Mouse (Mus musculus) midbrain, postnatal 0 days (tissue): ENCODE measurements around the gene Mybpc2. TPM values are rescaled to one million over a fixed set of nuclear protein-coding genes. Genes with fewer than 3 reads are reported as not detected.

Source experiments
- ATAC-seq: fragments of 200-750 bp; cut with Nextera tagmentation; 2 replicates; pipeline ENCODE4 v1.8.0; 2017; ENCODE audit warnings: moderate number of reproducible peaks, mild to moderate bottlenecking, moderate TSS enrichment, moderate library complexity; ENCODE audit not compliant: low FRiP score
- DNase-seq: peaks from one replicate; pipeline ENCODE4 v3.0.0-alpha.2; 2015; ENCODE audit warnings: low spot score
- H3K27ac ChIP-seq: fragments of 300-500 bp; sonication (generic); 2 replicates; pipeline ENCODE4 v1.5.1; 2014; ENCODE audit warnings: low read depth, mild to moderate bottlenecking, low read length, mixed read lengths
- H3K27me3 ChIP-seq: fragments of 300-500 bp; sonication (generic); 2 replicates; pipeline ENCODE4 v1.6.1; 2014; ENCODE audit warnings: low read length, control low read depth, mixed read lengths; ENCODE audit not compliant: insufficient read depth
- H3K36me3 ChIP-seq: fragments of 300-500 bp; sonication (generic); 2 replicates; pipeline ENCODE4 v1.6.1; 2014; ENCODE audit warnings: low read length, control low read depth, mixed read lengths; ENCODE audit not compliant: insufficient read depth
- H3K4me1 ChIP-seq: fragments of 300-500 bp; sonication (generic); 2 replicates; pipeline ENCODE4 v1.6.1; 2014; ENCODE audit warnings: mild to moderate bottlenecking, control low read depth, antibody characterized with exemption, low read length, mixed read lengths; ENCODE audit not compliant: insufficient read depth
- H3K4me2 ChIP-seq: fragments of 300-500 bp; sonication (generic); 2 replicates; pipeline ENCODE4 v1.6.1; 2014; ENCODE audit warnings: low read depth, mild to moderate bottlenecking, low read length, mixed read lengths; ENCODE audit not compliant: poor library complexity, severe bottlenecking
- H3K4me3 ChIP-seq: fragments of 300-500 bp; sonication (generic); 2 replicates; pipeline ENCODE4 v1.5.1; 2014; ENCODE audit warnings: low read depth, mild to moderate bottlenecking, low read length, moderate library complexity
- H3K9ac ChIP-seq: fragments of 300-500 bp; sonication (generic); replicated peaks from 2 replicates; pipeline ENCODE4 v1.6.1; 2014; ENCODE audit warnings: mild to moderate bottlenecking, low read length, moderate library complexity, mixed read lengths; ENCODE audit not compliant: poor library complexity, severe bottlenecking
- H3K9me3 ChIP-seq: fragments of 300-500 bp; sonication (generic); 2 replicates; pipeline ENCODE4 v1.6.1; 2016; ENCODE audit warnings: low read length, control low read depth
- CTCF ChIP-seq: IDR thresholded peaks from 2 replicates; pipeline ENCODE4 v1.5.1; 2016; ENCODE audit warnings: antibody characterized with exemption, mild to moderate bottlenecking
- WGBS: fragments of 180-500 bp; shearing (Covaris S2); extraction: QIAGEN DNeasy Blood & Tissue Kit; methylation state at CpG from one replicate; pipeline ENCODE4 v1.1.7; 2014; 5-methylcytosine and 5-hydroxymethylcytosine counted together
- polyA plus RNA-seq: library from polyadenylated mRNA; unstranded; fragments of >200 nt; fragmentation: Nextera tagmentation; extraction: Ambion mirVana; gene quantifications from 2 replicates; pipeline ENCODE4 v1.2.1, GENCODE M21; 2015
- total RNA-seq: library from RNA; depleted of rRNA; stranded (reverse); fragments of >200 nt; gene quantifications from 2 replicates; pipeline ENCODE4 v1.2.3, GENCODE M21; 2014

Mybpc2 gene
- total and polyA plus RNA-seq, 2 experiments from 2014 or later = 0.27 to 0.28 TPM

DNA sequence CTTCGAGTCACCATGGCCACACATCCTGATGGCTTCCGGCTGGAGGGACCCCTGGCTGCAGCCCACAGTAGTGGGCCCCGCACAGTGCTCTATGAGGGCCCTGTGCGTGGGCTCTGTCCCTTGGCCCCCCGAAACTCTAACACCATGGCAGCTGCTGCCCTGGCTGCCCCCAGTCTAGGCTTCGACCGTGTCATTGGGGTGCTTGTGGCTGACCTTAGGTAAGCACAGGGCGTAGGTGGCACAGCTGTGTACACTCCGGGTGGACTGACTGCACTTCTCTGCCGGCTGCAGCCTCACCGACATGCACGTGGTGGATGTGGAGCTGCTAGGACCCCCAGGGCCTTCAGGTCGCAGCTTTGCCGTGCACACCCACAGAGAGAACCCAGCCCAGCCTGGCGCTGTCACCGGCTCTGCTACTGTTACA is 57.6 kb downstream of the Mybpc2 start:
- no peak for DNase-seq
- H3K27me3 ChIP-seq = no peaks in the 10 kb centered on the region
- TF ChIP-seq CTCF = peak; percentile 43
- H3K36me3 ChIP-seq = peaks cover 26% of the 10 kb centered on the region
- ATAC-seq = no peak
- 0 out of 2 replicates have a peak overlapping the region, but pooled peaks have one; percentile 3 for H3K9ac ChIP-seq
- peak overlapping the region; percentile 91 for H3K27ac ChIP-seq
- WGBS = 77% methylated on average over 16 of the region's 16 CpGs
- H3K9me3 ChIP-seq = no peaks in the 10 kb centered on the region
- peaks cover 26% of the 10 kb centered on the region for H3K4me1 ChIP-seq
- no peak overlapping the region for H3K4me2 ChIP-seq
- no peak overlapping the region for H3K4me3 ChIP-seq

DNA sequence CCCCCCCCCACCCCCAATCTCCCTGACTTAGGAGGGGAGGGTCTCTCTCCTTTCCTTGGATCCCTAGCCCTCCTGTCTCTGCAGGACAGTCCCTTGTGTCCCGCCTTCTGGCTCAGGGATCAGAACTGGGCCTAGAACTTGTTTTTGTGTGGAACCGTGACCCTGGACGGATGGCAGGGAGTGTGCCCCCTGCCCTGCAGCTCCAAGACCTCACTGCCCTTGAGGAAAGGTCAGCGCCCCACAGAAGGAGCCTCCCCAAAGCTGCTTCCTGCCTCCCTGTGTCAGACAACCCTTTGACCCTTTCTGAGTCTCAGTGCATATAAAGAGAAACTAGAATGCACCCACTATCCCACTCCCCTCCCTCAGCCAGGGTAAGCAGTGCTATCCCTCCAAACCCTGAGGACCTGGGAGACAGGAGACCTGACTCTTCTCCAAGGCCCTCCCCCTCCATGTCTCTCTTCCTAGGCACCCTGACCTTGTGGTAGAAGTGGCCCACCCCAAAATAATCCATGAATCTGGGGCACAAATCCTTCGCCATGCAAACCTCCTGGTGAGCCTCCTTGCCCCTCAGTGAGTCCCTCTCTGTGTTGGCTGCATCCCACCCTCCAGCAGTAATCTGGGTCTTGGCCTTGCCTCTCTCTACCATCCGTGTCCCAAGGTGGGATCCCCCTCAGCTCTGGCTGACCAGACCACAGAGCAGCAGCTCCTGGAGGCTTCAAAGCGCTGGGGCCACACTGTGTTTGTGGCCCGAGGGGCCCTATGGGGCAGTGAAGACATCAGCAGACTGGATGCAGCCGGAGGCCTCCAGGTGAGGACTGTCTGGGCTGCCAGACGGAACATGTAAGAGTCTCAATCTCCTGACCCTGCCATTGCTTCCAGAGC is 58.2 kb downstream of the Mybpc2 start:
- no peaks in the 10 kb centered on the region for H3K27me3 ChIP-seq
- no peak for TF ChIP-seq CTCF
- H3K9me3 ChIP-seq = no peaks in the 10 kb centered on the region
- no peak for ATAC-seq
- H3K27ac ChIP-seq = peak overlapping the region; percentile 91
- H3K9ac ChIP-seq = 0 out of 2 replicates have a peak overlapping the region, but pooled peaks have one; percentile 24
- peaks cover 26% of the 10 kb centered on the region for H3K4me1 ChIP-seq
- peaks cover 33% of the 10 kb centered on the region for H3K36me3 ChIP-seq
- no peak overlapping the region for H3K4me3 ChIP-seq
- WGBS = 70% methylated on average over 10 of the region's 10 CpGs
- DNase-seq = no peak
- H3K4me2 ChIP-seq = no peak overlapping the region

DNA sequence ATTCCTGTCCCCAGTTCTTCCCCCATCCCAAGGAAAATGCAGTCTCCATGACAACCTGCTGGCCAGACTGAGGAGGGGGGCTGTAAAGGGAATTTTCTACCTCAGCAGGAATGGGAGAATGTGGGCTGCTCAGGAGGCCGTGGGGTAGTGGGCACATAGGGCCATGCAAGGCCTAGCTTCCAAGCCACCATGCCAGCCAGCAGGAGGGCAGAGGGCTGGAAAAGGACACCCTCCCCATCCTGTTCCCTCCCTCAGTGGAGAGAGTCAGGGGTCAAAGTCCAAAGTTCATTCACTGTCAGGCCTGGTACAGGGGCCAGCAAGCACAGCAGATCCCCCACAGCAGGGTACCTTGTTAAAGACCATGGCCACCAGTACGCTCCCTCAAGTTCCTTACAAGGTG is 59.3 kb downstream of the Mybpc2 start, which contains the start of gene Aspdh:
Gene Aspdh (plus strand): TSS at position 281 of the 400 bp plus-strand sequence.
- no peak for TF ChIP-seq CTCF
- peak within 1 kb of the TSS; percentile 91 for H3K27ac ChIP-seq
- peak within 1 kb of the TSS; percentile 36; the same call in 1 of the 2 replicates for H3K9ac ChIP-seq
- H3K36me3 ChIP-seq = peaks cover 40% of the 10 kb centered on the region
- H3K27me3 ChIP-seq = no peaks in the 10 kb centered on the region
- no peak within 1 kb of the TSS for H3K4me2 ChIP-seq
- peaks cover 26% of the 10 kb centered on the region for H3K4me1 ChIP-seq
- no peaks in the 10 kb centered on the region for H3K9me3 ChIP-seq
- ATAC-seq (no peak), DNase-seq (no peak)
- WGBS = 24% methylated on average over 2 of the region's 2 CpGs
- no peak within 1 kb of the TSS for H3K4me3 ChIP-seq

DNA sequence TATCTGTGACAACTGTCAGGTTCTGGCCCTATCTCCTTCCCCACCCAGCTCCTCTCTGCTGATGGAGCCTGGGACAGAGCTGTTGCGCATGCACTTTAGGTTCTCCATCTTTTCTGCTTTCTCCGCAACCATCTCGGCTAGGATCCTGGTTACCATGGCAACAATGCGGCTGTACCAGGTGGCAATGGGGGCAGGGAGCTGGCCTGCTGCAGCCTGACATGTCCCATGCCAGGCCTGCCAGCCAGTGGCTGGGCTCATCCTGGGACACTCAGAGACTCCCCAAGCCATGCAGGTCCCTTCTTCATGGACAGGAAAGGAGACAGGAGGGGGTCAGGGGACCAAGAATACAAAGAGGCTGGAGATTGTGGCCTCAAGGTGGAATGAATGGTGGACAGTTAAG is 59.9 kb downstream of the Mybpc2 start:
- peak overlapping the region; percentile 87 for H3K27ac ChIP-seq
- no peak for TF ChIP-seq CTCF
- no peak overlapping the region for H3K4me3 ChIP-seq
- H3K4me2 ChIP-seq = no peak overlapping the region
- peaks cover 45% of the 10 kb centered on the region for H3K36me3 ChIP-seq
- H3K27me3 ChIP-seq = no peaks in the 10 kb centered on the region
- 12% methylated on average over 4 of the region's 4 CpGs for WGBS
- no peaks in the 10 kb centered on the region for H3K9me3 ChIP-seq
- H3K9ac ChIP-seq = peak overlapping the region; percentile 36; the same call in 1 of the 2 replicates
- DNase-seq = peak; percentile 93
- H3K4me1 ChIP-seq = peaks cover 25% of the 10 kb centered on the region
- ATAC-seq = no peak

DNA sequence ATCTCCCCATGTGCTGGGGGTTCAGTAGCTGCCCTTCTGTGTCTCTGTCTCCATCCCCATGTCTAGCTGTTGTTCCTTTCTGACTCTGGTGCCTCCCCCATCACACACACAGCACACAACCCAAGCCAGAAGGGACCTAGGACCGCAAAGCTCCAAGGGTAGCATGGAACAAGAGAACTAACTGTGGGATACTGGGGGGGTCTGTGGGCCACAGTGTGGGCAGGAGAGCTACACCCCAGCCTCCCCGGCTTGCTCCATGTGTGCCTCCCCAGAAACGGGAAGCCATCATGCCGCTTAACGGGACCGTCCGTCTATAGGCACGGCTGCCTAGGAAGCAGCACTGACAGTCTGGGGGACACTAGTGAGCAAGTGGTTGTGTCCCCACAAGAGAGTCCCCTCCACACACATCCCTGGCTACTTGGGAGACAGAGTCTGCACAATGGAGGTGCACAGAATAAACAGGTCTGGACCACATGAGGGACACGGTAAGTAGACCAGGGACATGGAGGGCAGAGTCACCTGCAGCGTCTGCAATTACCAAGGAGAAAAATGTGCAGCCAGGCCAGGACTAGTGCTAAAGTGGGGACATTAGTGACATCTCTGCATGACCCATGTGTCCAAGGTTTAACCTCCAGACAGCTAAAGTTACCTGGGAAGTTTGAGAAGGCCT is 60.8 kb downstream of the Mybpc2 start:
- Histone ChIP-seq H3K36me3 (peaks cover 51% of the 10 kb centered on the region), H3K4me2 (no peak overlapping the region), H3K27me3 (no peaks in the 10 kb centered on the region), H3K4me1 (peaks cover 17% of the 10 kb centered on the region; the same call in 1 of the 2 replicates), H3K9me3 (no peaks in the 10 kb centered on the region), H3K9ac (peak overlapping the region; percentile 24; the same call in 1 of the 2 replicates), H3K4me3 (no peak overlapping the region), H3K27ac (peak overlapping the region; percentile 87)
- TF ChIP-seq CTCF = no peak
- WGBS = 81% methylated on average over 10 of the region's 10 CpGs
- no peak for DNase-seq
- no peak for ATAC-seq
